Mouse (Mus musculus): ENCODE results near the gene Spata2. TPM values are rescaled to one million over a fixed set of nuclear protein-coding genes. Genes with fewer than 3 reads are reported as not detected.

The Spata2 gene
- polyA plus RNA-seq, 1 experiment from 2014 or later = 11.7 TPM

DNA sequence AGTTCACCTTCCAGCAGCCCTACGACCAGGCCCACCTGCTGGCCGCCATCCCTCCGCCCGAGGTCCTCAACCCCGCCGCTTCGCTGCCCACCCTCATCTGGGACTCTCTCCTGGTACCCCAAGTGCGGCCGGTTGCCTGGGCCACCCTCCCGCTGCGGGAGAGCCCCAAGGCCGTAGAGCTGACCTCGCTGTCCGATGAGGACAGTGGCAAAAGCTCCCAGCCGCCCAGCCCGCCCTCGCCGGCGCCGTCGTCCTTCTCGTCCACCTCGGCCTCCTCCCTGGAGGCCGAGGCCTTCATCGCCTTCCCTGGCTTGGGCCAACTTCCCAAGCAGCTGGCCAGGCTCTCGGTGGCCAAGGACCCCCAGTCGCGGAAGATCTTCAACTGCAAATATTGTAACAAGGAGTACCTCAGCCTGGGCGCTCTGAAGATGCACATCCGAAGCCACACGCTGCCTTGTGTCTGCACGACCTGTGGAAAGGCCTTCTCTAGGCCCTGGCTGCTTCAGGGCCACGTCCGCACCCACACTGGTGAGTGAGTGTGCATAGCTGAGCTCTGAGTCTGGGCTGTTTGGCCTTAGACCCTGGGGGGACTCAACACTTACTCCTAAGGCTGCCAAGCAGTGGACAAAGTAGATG lies 46.1 kb upstream of the Spata2 start:
- Histone ChIP-seq H3K4me1 (ENCODE audit: control insufficient read depth in 2 of 2, insufficient read depth in 2 of 2, low read length in 2 of 2) (peaks cover 32 to 49% of the 10 kb centered on the region in 2 experiments), H3K9me3 (ENCODE audit: control insufficient read depth, low read length) (no peaks in the 10 kb centered on the region), H3K4me2 (ENCODE audit: low read length) (peak overlapping the region; percentile 94), H3K9ac (ENCODE audit: low read length) (peak overlapping the region; percentile 71), H3K4me3 (ENCODE audit: control insufficient read depth in 1 of 2, insufficient read depth in 1 of 2, low read depth in 1 of 2, low read length in 2 of 2) (peak overlapping the region; percentile 55 to 73), H3K36me3 (ENCODE audit: control insufficient read depth, insufficient read depth, low read length) (peaks cover 14% of the 10 kb centered on the region; the same call in 1 of the 2 replicates), H3K27ac (replicated peaks in 1 of 2; ENCODE audit: control insufficient read depth in 1 of 2, insufficient read depth in 1 of 2, low read depth in 2 of 2, low read length in 2 of 2) (0 out of 4 replicates have a peak overlapping the region, but pooled peaks of 1 of the 2 experiments have one; percentile 38), H3K27me3 (ENCODE audit: control insufficient read depth, insufficient read depth, low read length) (peaks cover 16% of the 10 kb centered on the region)
- no peak for ATAC-seq (ENCODE audit: insufficient number of reproducible peaks, insufficient read depth, low FRiP score, low read depth)
- 41% methylated on average over 27 of the region's 34 CpGs for WGBS

DNA sequence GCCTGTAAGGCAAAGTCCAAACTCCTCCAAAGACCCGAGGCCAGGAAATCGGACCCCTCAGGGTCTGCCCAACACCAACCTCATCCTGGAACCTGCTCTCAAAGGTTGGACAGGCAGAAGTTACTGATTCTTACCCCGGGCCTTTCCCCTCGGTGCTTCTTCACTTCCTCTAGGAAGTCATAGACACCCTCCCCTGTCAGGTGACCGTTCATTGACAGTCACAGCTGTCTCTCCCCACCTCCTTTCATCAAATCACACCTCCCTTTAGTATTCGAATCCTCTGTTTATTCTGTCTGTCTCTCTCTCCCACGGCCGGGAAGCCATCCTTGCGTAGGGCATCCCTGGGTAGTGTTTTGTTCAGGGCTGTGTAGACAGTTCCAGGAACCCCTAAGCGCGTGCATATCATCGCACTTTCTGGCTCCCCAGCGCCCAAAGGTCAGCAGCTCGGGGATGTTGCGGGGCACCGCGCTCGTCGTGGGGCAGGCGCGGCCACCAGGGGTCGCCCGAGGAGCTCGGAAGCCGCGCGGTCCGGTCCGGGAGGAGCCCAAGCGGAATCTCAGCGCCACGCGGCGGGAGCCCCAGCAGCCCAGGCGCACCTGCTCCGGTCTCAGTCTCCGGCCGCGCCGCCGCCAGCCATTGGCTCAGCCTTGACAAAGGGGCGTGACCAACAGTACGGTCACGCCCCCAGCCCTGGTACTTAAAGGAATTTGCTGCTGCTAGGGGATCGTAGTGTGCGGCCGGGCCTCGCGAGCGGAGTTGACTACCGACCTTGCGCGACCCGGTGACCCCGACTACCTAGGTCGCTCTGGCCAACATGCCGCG lies 45.0 kb upstream of the Spata2 start, which contains the start of gene Snai1:
Snai1 (plus strand) TSS at position 720 of the 822 bp plus-strand sequence.
- H3K4me3 ChIP-seq (ENCODE audit: control insufficient read depth in 1 of 2, insufficient read depth in 1 of 2, low read depth in 1 of 2, low read length in 2 of 2) = peak within 1 kb of the TSS; percentile 55 to 73

DNA sequence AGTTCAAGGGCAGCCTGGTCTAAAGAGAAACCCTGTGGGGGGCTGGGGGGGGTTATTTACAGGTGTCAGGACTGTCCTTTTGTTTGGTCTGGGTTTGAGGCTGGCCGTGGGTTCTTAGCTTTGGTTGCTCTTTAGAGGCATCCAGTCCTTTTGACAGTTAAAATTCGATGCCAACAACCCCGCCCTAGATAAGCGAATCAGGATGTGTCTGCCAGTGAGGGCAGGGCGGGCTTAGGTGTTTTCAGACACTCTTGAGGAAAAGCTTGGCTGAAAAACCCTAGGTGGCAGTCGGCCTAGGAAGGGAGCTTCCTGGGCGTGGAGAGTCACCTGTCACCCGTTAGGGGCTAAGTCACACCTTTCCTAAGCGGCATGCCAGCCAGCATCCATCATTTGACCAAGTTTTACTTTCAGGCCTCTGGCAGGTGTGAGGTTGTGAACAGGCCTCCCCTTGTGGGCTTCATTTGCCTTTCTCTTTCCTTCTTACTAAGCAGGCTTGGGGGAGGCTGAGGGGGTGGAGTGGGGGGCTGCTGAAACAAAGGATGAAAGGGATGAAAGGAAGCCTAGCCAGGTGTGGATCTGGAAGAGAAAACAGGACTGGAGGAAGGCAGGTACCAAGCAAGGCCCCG lies 43.7 kb upstream of the Spata2 start:
- H3K9me3 ChIP-seq (ENCODE audit: control insufficient read depth, low read length) = no peaks in the 10 kb centered on the region
- H3K9ac ChIP-seq (ENCODE audit: low read length) = no peak overlapping the region
- H3K4me3 ChIP-seq (ENCODE audit: control insufficient read depth in 1 of 2, insufficient read depth in 1 of 2, low read depth in 1 of 2, low read length in 2 of 2) = no peak overlapping the region
- H3K27me3 ChIP-seq (ENCODE audit: control insufficient read depth, insufficient read depth, low read length) = peaks cover 16% of the 10 kb centered on the region
- H3K27ac ChIP-seq (replicated peaks in 1 of 2; ENCODE audit: control insufficient read depth in 1 of 2, insufficient read depth in 1 of 2, low read depth in 2 of 2, low read length in 2 of 2) = no peak overlapping the region
- H3K4me1 ChIP-seq (ENCODE audit: control insufficient read depth in 2 of 2, insufficient read depth in 2 of 2, low read length in 2 of 2) = peaks cover 16 to 29% of the 10 kb centered on the region in 2 experiments
- no peak for ATAC-seq (ENCODE audit: insufficient number of reproducible peaks, insufficient read depth, low FRiP score, low read depth)
- peaks cover 1% of the 10 kb centered on the region; the same call in 1 of the 2 replicates for H3K36me3 ChIP-seq (ENCODE audit: control insufficient read depth, insufficient read depth, low read length)
- no peak overlapping the region for H3K4me2 ChIP-seq (ENCODE audit: low read length)
- 41% methylated on average over 10 of the region's 10 CpGs for WGBS

More for the DNA sequence above, 45.0 kb upstream of the Spata2 start, which contains the start of gene Snai1:
- ATAC-seq (ENCODE audit: insufficient number of reproducible peaks, insufficient read depth, low FRiP score, low read depth) = peak; percentile 95
- Histone ChIP-seq H3K9me3 (ENCODE audit: control insufficient read depth, low read length) (no peaks in the 10 kb centered on the region), H3K36me3 (ENCODE audit: control insufficient read depth, insufficient read depth, low read length) (peaks cover 14% of the 10 kb centered on the region; the same call in 1 of the 2 replicates), H3K27ac (replicated peaks in 1 of 2; ENCODE audit: control insufficient read depth in 1 of 2, insufficient read depth in 1 of 2, low read depth in 2 of 2, low read length in 2 of 2) (0 out of 4 replicates have a peak within 1 kb of the TSS, but pooled peaks of 1 of the 2 experiments have one; percentile 38), H3K27me3 (ENCODE audit: control insufficient read depth, insufficient read depth, low read length) (peaks cover 16% of the 10 kb centered on the region), H3K4me2 (ENCODE audit: low read length) (peak within 1 kb of the TSS; percentile 94), H3K9ac (ENCODE audit: low read length) (peak within 1 kb of the TSS; percentile 71), H3K4me1 (ENCODE audit: control insufficient read depth in 2 of 2, insufficient read depth in 2 of 2, low read length in 2 of 2) (peaks cover 21 to 38% of the 10 kb centered on the region in 2 experiments)
- 1% methylated on average over 58 of the region's 58 CpGs for WGBS

DNA sequence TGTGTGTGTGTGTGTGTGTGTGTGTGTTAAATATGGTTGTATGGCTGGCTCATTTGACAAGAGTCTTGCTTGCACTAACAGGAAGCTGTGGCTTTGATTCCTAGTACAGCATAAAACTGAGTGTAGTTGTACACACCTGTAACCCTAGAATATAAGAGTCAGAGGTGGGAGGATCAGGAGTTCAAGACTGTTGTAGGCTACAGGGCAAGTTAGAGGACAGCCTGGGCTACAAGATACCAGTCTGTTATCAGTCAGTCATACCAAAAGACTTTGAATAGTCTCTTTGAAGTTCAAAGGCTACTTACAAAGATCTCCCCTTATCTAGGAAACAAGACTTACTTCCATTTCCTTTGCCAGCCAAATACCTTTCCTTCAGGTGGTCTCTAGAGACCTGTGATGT lies 41.2 kb upstream of the Spata2 start:
- no peak overlapping the region for H3K4me2 ChIP-seq (ENCODE audit: low read length)
- no peak overlapping the region for H3K27ac ChIP-seq (replicated peaks in 1 of 2; ENCODE audit: control insufficient read depth in 1 of 2, insufficient read depth in 1 of 2, low read depth in 2 of 2, low read length in 2 of 2)
- ATAC-seq (ENCODE audit: insufficient number of reproducible peaks, insufficient read depth, low FRiP score, low read depth) = no peak
- H3K9ac ChIP-seq (ENCODE audit: low read length) = no peak overlapping the region
- no peaks in the 10 kb centered on the region for H3K9me3 ChIP-seq (ENCODE audit: control insufficient read depth, low read length)
- H3K4me1 ChIP-seq (ENCODE audit: control insufficient read depth in 2 of 2, insufficient read depth in 2 of 2, low read length in 2 of 2) = peaks cover 5 to 11% of the 10 kb centered on the region in 2 experiments
- H3K4me3 ChIP-seq (ENCODE audit: control insufficient read depth in 1 of 2, insufficient read depth in 1 of 2, low read depth in 1 of 2, low read length in 2 of 2) = no peak overlapping the region
- no peaks in the 10 kb centered on the region for H3K36me3 ChIP-seq (ENCODE audit: control insufficient read depth, insufficient read depth, low read length)
- H3K27me3 ChIP-seq (ENCODE audit: control insufficient read depth, insufficient read depth, low read length) = peaks cover 16% of the 10 kb centered on the region

DNA sequence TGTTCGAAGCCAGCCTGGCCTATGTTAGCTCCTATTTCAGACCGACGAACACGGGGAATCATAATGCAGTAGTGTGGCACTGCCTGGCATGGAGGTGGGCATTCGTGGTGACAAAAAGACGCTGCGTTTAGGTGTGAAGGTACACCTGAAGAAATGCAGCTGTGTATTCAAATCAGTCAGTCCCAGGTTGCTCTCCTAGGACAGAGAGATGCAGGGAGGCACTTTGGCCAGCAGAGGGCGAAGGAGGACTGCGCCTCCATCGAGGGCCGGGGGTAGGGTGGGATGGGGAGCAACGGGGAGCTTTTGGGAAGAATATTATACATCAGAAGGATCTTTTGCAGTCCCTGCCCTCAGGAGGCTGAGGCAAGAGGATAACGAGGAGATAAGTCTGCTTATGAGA lies 39.4 kb upstream of the Spata2 start:
- H3K4me2 ChIP-seq (ENCODE audit: low read length) = no peak overlapping the region
- no peak overlapping the region for H3K4me3 ChIP-seq (ENCODE audit: control insufficient read depth in 1 of 2, insufficient read depth in 1 of 2, low read depth in 1 of 2, low read length in 2 of 2)
- peaks cover 13% of the 10 kb centered on the region for H3K27me3 ChIP-seq (ENCODE audit: control insufficient read depth, insufficient read depth, low read length)
- no peak for ATAC-seq (ENCODE audit: insufficient number of reproducible peaks, insufficient read depth, low FRiP score, low read depth)
- no peak overlapping the region for H3K9ac ChIP-seq (ENCODE audit: low read length)
- no peaks in the 10 kb centered on the region for H3K9me3 ChIP-seq (ENCODE audit: control insufficient read depth, low read length)
- WGBS = 17% methylated on average over 13 of the region's 13 CpGs
- H3K36me3 ChIP-seq (ENCODE audit: control insufficient read depth, insufficient read depth, low read length) = no peaks in the 10 kb centered on the region
- peaks cover 0 to 1% of the 10 kb centered on the region in 2 experiments; a peak in 3 of 4 replicates for H3K4me1 ChIP-seq (ENCODE audit: control insufficient read depth in 2 of 2, insufficient read depth in 2 of 2, low read length in 2 of 2)
- no peak overlapping the region for H3K27ac ChIP-seq (replicated peaks in 1 of 2; ENCODE audit: control insufficient read depth in 1 of 2, insufficient read depth in 1 of 2, low read depth in 2 of 2, low read length in 2 of 2)

DNA sequence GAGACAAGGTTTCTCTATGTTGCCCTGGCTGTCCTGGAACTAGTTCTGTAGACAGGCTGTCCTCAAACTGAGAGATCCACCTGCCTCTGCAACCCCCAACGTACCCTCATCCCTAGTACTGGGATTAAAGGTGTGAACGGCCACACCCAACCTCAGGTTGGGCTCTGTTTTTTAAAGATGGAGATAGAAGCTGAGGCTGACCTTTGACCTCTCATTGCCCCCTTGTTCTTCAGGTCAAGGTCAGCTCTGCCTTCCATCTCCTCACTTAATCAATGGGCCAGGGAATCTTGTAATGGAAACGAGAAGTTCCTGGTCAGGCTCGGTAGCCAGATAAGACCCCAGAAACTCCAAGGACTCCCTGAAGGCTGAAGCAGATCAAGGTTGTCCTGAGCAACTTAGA lies 37.8 kb upstream of the Spata2 start:
- ATAC-seq (ENCODE audit: insufficient number of reproducible peaks, insufficient read depth, low FRiP score, low read depth) = no peak
- Histone ChIP-seq H3K9me3 (ENCODE audit: control insufficient read depth, low read length) (no peaks in the 10 kb centered on the region), H3K9ac (ENCODE audit: low read length) (no peak overlapping the region), H3K4me3 (ENCODE audit: control insufficient read depth in 1 of 2, insufficient read depth in 1 of 2, low read depth in 1 of 2, low read length in 2 of 2) (no peak overlapping the region), H3K4me1 (ENCODE audit: control insufficient read depth in 2 of 2, insufficient read depth in 2 of 2, low read length in 2 of 2) (no peaks in the 10 kb centered on the region; a peak in 1 of 4 replicates), H3K27me3 (ENCODE audit: control insufficient read depth, insufficient read depth, low read length) (0 out of 2 replicates have a peak, but pooled peaks cover 3% of the 10 kb centered on the region), H3K4me2 (ENCODE audit: low read length) (no peak overlapping the region), H3K27ac (replicated peaks in 1 of 2; ENCODE audit: control insufficient read depth in 1 of 2, insufficient read depth in 1 of 2, low read depth in 2 of 2, low read length in 2 of 2) (no peak overlapping the region), H3K36me3 (ENCODE audit: control insufficient read depth, insufficient read depth, low read length) (no peaks in the 10 kb centered on the region)
- WGBS = 62% methylated on average over 4 of the region's 4 CpGs

DNA sequence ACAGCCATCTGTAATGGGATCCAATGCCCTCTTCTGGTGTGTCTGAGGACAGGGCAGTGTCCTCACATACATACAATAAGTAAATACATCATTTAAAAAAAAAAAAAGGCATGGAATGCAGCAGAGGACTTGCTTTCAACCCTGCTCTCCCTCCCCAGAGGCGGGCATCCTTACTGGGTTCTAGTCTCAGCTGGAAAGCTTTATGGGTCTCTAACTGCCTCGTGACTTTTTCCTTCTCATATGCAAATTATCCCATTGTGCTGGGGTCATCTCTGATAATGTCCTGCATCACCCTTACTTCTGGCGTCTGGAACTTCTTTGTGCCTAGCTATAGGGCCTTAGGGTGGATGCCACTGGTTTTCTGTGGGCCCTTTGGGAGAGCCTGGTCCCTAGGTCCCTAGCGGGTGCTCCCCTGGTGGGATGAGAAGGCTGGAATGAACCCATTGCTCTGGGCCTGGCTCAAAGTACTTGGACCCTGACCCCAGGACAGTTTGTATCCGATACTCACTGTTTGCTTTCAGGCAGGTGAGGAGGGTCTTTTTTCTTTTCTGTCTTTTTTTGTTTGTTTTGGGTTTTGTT lies 37.3 kb upstream of the Spata2 start:
- Histone ChIP-seq H3K4me2 (ENCODE audit: low read length) (no peak overlapping the region), H3K4me1 (ENCODE audit: control insufficient read depth in 2 of 2, insufficient read depth in 2 of 2, low read length in 2 of 2) (no peaks in the 10 kb centered on the region; a peak in 1 of 4 replicates), H3K36me3 (ENCODE audit: control insufficient read depth, insufficient read depth, low read length) (no peaks in the 10 kb centered on the region), H3K9me3 (ENCODE audit: control insufficient read depth, low read length) (no peaks in the 10 kb centered on the region), H3K27ac (replicated peaks in 1 of 2; ENCODE audit: control insufficient read depth in 1 of 2, insufficient read depth in 1 of 2, low read depth in 2 of 2, low read length in 2 of 2) (no peak overlapping the region), H3K9ac (ENCODE audit: low read length) (no peak overlapping the region), H3K4me3 (ENCODE audit: control insufficient read depth in 1 of 2, insufficient read depth in 1 of 2, low read depth in 1 of 2, low read length in 2 of 2) (no peak overlapping the region), H3K27me3 (ENCODE audit: control insufficient read depth, insufficient read depth, low read length) (0 out of 2 replicates have a peak, but pooled peaks cover 3% of the 10 kb centered on the region)
- 66% methylated on average over 5 of the region's 5 CpGs for WGBS
- no peak for ATAC-seq (ENCODE audit: insufficient number of reproducible peaks, insufficient read depth, low FRiP score, low read depth)
